Mouse (Mus musculus): Measurements from ENCODE around the gene Scml4.

DNA sequence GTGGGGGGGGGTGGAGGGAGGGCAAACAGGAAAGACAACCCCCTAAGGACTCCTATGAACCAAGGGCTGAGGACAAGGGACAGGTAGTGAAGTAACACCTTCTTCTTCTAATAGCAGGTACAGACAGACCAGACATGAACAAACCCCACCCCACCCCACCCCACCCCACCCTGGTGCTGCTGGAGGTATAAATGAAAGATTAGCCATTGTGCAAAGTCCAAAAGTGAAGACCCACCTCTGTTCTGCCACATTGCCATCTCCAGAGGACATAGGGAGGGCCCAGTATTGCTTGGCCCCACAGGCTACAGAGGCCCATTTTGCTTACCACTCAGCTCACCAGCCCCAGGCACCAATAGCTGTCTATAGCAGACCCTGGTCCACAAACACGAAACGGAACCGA, 95.0 kb downstream of the Scml4 start:
- no peak for TF ChIP-seq GATA1 (IDR thresholded peaks at IDR 0.05; ENCODE audit: low read length)
- no peak for TF ChIP-seq TAL1 (IDR thresholded peaks at IDR 0.05; ENCODE audit: low read length)

Measured in erythroblast, embryonic 14.5 days (primary cell).